Mouse (Mus musculus) ES-E14 (cell line): ENCODE measurements around the gene Kif21a.

Experiments used
- CHD2 ChIP-seq: IDR thresholded peaks from 2 replicates; pipeline ENCODE4 v1.6.1; 2014; ENCODE audit warnings: mild to moderate bottlenecking, low read depth, low read length, inconsistent platforms
- ZC3H11A ChIP-seq: IDR thresholded peaks from 2 replicates; pipeline ENCODE4 v1.6.1; 2012; ENCODE audit warnings: low read depth, mild to moderate bottlenecking, inconsistent platforms, low read length, borderline replicate concordance
- ZNF384 ChIP-seq: IDR thresholded peaks from 2 replicates; pipeline ENCODE4 v1.6.1; 2012; ENCODE audit warnings: low read depth, low read length, inconsistent platforms

DNA sequence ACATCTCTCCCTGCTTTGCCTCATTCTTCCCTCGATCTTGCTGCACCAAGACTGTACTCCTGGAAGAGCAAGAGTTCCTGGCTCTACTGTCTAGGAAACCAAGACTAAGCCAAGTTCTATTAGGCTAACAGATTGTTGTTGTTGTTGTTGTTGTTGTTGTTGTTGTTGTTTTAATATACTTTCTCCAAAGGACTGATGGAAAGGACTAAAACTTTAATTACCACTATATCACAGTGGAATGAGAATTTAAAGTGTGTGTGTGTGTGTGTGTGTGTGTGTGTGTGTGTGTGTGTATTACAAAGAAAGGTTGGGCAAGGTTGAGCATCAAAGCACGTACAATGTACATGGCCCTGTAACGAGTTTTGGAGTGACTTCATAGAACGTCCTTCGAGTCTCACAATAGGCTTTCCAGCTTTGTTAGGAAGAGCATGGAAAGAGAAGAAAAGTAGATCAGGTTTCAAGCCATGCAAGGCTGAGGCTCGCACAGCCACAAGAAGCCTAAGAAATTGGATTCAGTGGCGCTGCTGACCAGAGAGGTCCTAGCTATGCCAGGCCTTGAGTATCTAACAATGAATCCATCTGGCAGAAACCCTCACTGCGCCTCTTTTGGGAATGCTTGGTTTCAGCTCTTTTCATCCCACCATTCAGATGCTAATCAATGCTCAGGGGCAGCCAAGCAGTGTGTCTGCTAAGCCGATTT, 31.4 kb downstream of the Kif21a start:
- TF ChIP-seq CHD2: no peak
- no peak for TF ChIP-seq ZC3H11A
- no peak; the same call in 1 of the 2 replicates for TF ChIP-seq ZNF384
